ENCODE assay signal across 26 mouse cellular contexts in genomic region chr15:78382115-78382514, GRCm38 (mm10). TPM values are rescaled to one million over a fixed set of nuclear protein-coding genes. Genes with fewer than 3 reads are reported as not detected.
A peak's percentile ranks its signal among the peaks of the same experiment; 100 is the strongest.
DNase-seq lines count a peak whose midpoint lies in the region; ATAC-seq and TF ChIP-seq lines count a peak whose summit lies in the region.
"Had no signal": no experiment of that assay in that cellular context is flagged by ENCODE, and none has a peak within 500 bp of the region (broad histone marks: within the 10 kb centered on the region; RNA-seq: fewer than 3 reads in every experiment).

No protein-coding gene starts in this region.

- H3K4me3 ChIP-seq in kidney, embryonic 14.5 days (ENCODE audit: low read length), result no peak overlapping the region
- H3K4me3 ChIP-seq in layer of hippocampus, adult 2 months, result no peak overlapping the region
- no peak overlapping the region for H3K4me3 ChIP-seq in hindbrain, postnatal 0 days (ENCODE audit: low read length)
- H3K4me3 ChIP-seq: embryonic facial prominence, embryonic 13.5 days; heart, embryonic 12.5 days; hindbrain, embryonic 10.5 days had no signal

- no peaks in the 10 kb centered on the region for H3K36me3 ChIP-seq in kidney, embryonic 14.5 days (ENCODE audit: control insufficient read depth, insufficient read depth, low read length)
- H3K36me3 ChIP-seq in hindbrain, postnatal 0 days (ENCODE audit: insufficient read depth, low read length), result no peaks in the 10 kb centered on the region
- H3K36me3 ChIP-seq: embryonic facial prominence, embryonic 13.5 days; heart, embryonic 12.5 days; hindbrain, embryonic 10.5 days had no signal

- TF ChIP-seq CTCF in layer of hippocampus, adult 2 months (conservative IDR thresholded peaks at IDR 0.05), result no peak
- TF ChIP-seq CTCF in Patski (IDR thresholded peaks at IDR 0.05), result no peak
- TF ChIP-seq CTCF in hindbrain, postnatal 0 days (IDR thresholded peaks at IDR 0.05; ENCODE audit: low read depth), result no peak

- in situ Hi-C loops in Patski (cut with MboI; ENCODE audit: low pct_unique_long_range_greater_than_20kb), result no loop called here

- no peaks in the 10 kb centered on the region for H3K27me3 ChIP-seq in kidney, embryonic 14.5 days (ENCODE audit: control insufficient read depth, insufficient read depth, low read length)
- no peaks in the 10 kb centered on the region for H3K27me3 ChIP-seq in Patski
- H3K27me3 ChIP-seq in hindbrain, postnatal 0 days (ENCODE audit: insufficient read depth, low read length), result no peaks in the 10 kb centered on the region
- H3K27me3 ChIP-seq: embryonic facial prominence, embryonic 13.5 days had no signal

- CTCF ChIA-PET in Patski (lab: Charles Lee), result no interaction called here

- H3K9me3 ChIP-seq in kidney, embryonic 14.5 days (ENCODE audit: control insufficient read depth, low read length), result no peaks in the 10 kb centered on the region
- H3K9me3 ChIP-seq in hindbrain, postnatal 0 days (ENCODE audit: low read length), result no peaks in the 10 kb centered on the region
- H3K9me3 ChIP-seq: embryonic facial prominence, embryonic 13.5 days had no signal

- H3K27ac ChIP-seq in kidney, embryonic 14.5 days (ENCODE audit: low read depth, low read length), result no peak overlapping the region
- H3K27ac ChIP-seq in layer of hippocampus, adult 2 months, result peak overlapping the region; percentile 55
- H3K27ac ChIP-seq in hindbrain, postnatal 0 days, result no peak overlapping the region
- H3K27ac ChIP-seq: embryonic facial prominence, embryonic 13.5 days; hindbrain, embryonic 10.5 days; hindbrain, embryonic 14.5 days had no signal

- no peak for ATAC-seq in kidney, embryonic 14.5 days (ENCODE audit: low FRiP score, low TSS enrichment)
- ATAC-seq in Patski, result peak; percentile 33
- ATAC-seq in hindbrain, postnatal 0 days, result no peak
- ATAC-seq: forebrain, embryonic 14.5 days had no signal

- H3K9ac ChIP-seq in kidney, embryonic 14.5 days (ENCODE audit: low read depth, low read length), result no peak overlapping the region
- no peak overlapping the region for H3K9ac ChIP-seq in hindbrain, postnatal 0 days (replicated peaks; ENCODE audit: low read length)
- H3K9ac ChIP-seq: embryonic facial prominence, embryonic 13.5 days; heart, embryonic 12.5 days; hindbrain, embryonic 14.5 days had no signal

- no peak overlapping the region for H3K4me2 ChIP-seq in kidney, embryonic 14.5 days (replicated peaks; ENCODE audit: low read depth, low read length)
- no peak overlapping the region for H3K4me2 ChIP-seq in hindbrain, postnatal 0 days (ENCODE audit: low read depth, low read length)
- H3K4me2 ChIP-seq: embryonic facial prominence, embryonic 13.5 days; heart, embryonic 12.5 days; hindbrain, embryonic 14.5 days had no signal

- DNase-seq in kidney, adult 18-20 months, result peak; percentile 14
- DNase-seq in layer of hippocampus, adult 2 months (ENCODE audit: low spot score in 2 of 2), result no peak
- DNase-seq in layer of hippocampus, adult 18-20 months (ENCODE audit: low spot score in 2 of 2), result no peak
- peak; percentile 90 for DNase-seq in Patski (ENCODE audit: low read depth, low spot score)
- peak; percentile 72 for DNase-seq in retina, postnatal 1 day
- no peak for DNase-seq in hindbrain, postnatal 0 days (ENCODE audit: low spot score)
- DNase-seq in heart, adult 8-10 months (ENCODE audit: low spot score), result no peak
- DNase-seq: adrenal gland, postnatal 10 days; cerebellum, adult 11 months; cerebellum, adult 9-10 months; cerebellum, postnatal 25 days; gastrocnemius, postnatal 10 days; heart, adult 18-20 months had no signal

- WGBS in kidney, embryonic 14.5 days, result 88% methylated on average over 4 of the region's 4 CpGs
- 83% methylated on average over 4 of the region's 4 CpGs for WGBS in hindbrain, postnatal 0 days

- POLR2A ChIA-PET in Patski (lab: Charles Lee), result no interaction called here

- H3K4me1 ChIP-seq in kidney, embryonic 14.5 days (ENCODE audit: control insufficient read depth, insufficient read depth, low read length), result no peaks in the 10 kb centered on the region
- H3K4me1 ChIP-seq in hindbrain, postnatal 0 days (ENCODE audit: insufficient read depth, low read length), result 0 out of 2 replicates have a peak, but pooled peaks cover 4% of the 10 kb centered on the region
- H3K4me1 ChIP-seq: embryonic facial prominence, embryonic 13.5 days; heart, embryonic 12.5 days had no signal

RNA-seq across cellular contexts. Expression of gene Tex33, which starts 13.6 kb away (rescaled TPM):
- not detected in 2 replicates for polyA plus RNA-seq in kidney, embryonic 14.5 days (2014; fragmentation: Nextera tagmentation; extraction: Ambion mirVana)
- total RNA-seq in layer of hippocampus, adult 2 months (2021), result not detected
- not detected for total RNA-seq in layer of hippocampus, adult 18-20 months (2021)
- polyA plus RNA-seq in Patski (2021), result not detected
- total RNA-seq in hindbrain, postnatal 0 days (2014; rRNA removed), result not detected in 2 replicates
- polyA plus RNA-seq in hindbrain, postnatal 0 days (2015; fragmentation: Nextera tagmentation; extraction: Ambion mirVana), result not detected in 2 replicates
- not detected for total RNA-seq in heart, adult 8-10 months (2022)
- total RNA-seq: adrenal gland, postnatal 10 days; adrenal gland, postnatal 4 days; CH12.LX; gastrocnemius, postnatal 10 days; gastrocnemius, postnatal 4 days; heart, adult 18-20 months; heart, postnatal 25 days had no signal
- polyA plus RNA-seq: brain, embryonic 14.5 days; cortical plate, adult 2 months; embryonic facial prominence, embryonic 13.5 days; forebrain, embryonic 14.5 days; heart, embryonic 12.5 days; heart, embryonic 16.5 days; hindbrain, embryonic 10.5 days; hindbrain, embryonic 14.5 days had no signal

RNA-seq across cellular contexts. Expression of gene Tst, which starts 23.6 kb away (rescaled TPM):
- 32.4 and 32.8 TPM in 2 replicates for polyA plus RNA-seq in kidney, embryonic 14.5 days (2014; fragmentation: Nextera tagmentation; extraction: Ambion mirVana)
- total RNA-seq in layer of hippocampus, adult 2 months (2021), result 10 to 100 TPM; 35.6 to 40.3 TPM
- total RNA-seq in layer of hippocampus, adult 18-20 months (2021), result 10 to 100 TPM; 33.3 to 37.1 TPM
- polyA plus RNA-seq in Patski (2021), result 23.8 TPM
- 75.1 and 79.9 TPM in 2 replicates for total RNA-seq in hindbrain, postnatal 0 days (2014; rRNA removed)
- polyA plus RNA-seq in hindbrain, postnatal 0 days (2015; fragmentation: Nextera tagmentation; extraction: Ambion mirVana), result 64.4 and 67.0 TPM in 2 replicates
- 10 to 100 TPM; 20.3 to 25.0 (median 21.6) TPM for total RNA-seq in heart, adult 8-10 months (2022)

RNA-seq across cellular contexts. Expression of gene Mpst, which starts 24.1 kb away (rescaled TPM):
- polyA plus RNA-seq in kidney, embryonic 14.5 days (2014; fragmentation: Nextera tagmentation; extraction: Ambion mirVana), result 4.3 and 5.3 TPM in 2 replicates
- total RNA-seq in layer of hippocampus, adult 2 months (2021), result 10 to 100 TPM; 29.5 to 31.8 TPM
- 10 to 100 TPM; 28.6 to 30.7 TPM for total RNA-seq in layer of hippocampus, adult 18-20 months (2021)
- 61.9 TPM for polyA plus RNA-seq in Patski (2021)
- total RNA-seq in hindbrain, postnatal 0 days (2014; rRNA removed), result 95.4 and 114 TPM in 2 replicates
- polyA plus RNA-seq in hindbrain, postnatal 0 days (2015; fragmentation: Nextera tagmentation; extraction: Ambion mirVana), result 3.7 and 5.3 TPM in 2 replicates
- 10 to 100 TPM; 42.1 to 52.4 (median 44.2) TPM for total RNA-seq in heart, adult 8-10 months (2022)

RNA-seq across cellular contexts. Expression of gene Kctd17, which starts 46.2 kb away (rescaled TPM):
- 36.3 and 48.8 TPM in 2 replicates for polyA plus RNA-seq in kidney, embryonic 14.5 days (2014; fragmentation: Nextera tagmentation; extraction: Ambion mirVana)
- 100 to 1,000 TPM; 263 to 271 TPM for total RNA-seq in layer of hippocampus, adult 2 months (2021)
- total RNA-seq in layer of hippocampus, adult 18-20 months (2021), result 100 to 1,000 TPM; 244 to 255 TPM
- 157 TPM for polyA plus RNA-seq in Patski (2021)
- total RNA-seq in hindbrain, postnatal 0 days (2014; rRNA removed), result 144 and 155 TPM in 2 replicates
- polyA plus RNA-seq in hindbrain, postnatal 0 days (2015; fragmentation: Nextera tagmentation; extraction: Ambion mirVana), result 144 and 161 TPM in 2 replicates
- total RNA-seq in heart, adult 8-10 months (2022), result 10 to 100 TPM; 17.9 to 26.9 (median 20.2) TPM
- total RNA-seq: CH12.LX had no signal

RNA-seq across cellular contexts. Expression of gene Csf2rb, which starts 56.6 kb away (rescaled TPM):
- 0.41 and 0.89 TPM in 2 replicates for polyA plus RNA-seq in kidney, embryonic 14.5 days (2014; fragmentation: Nextera tagmentation; extraction: Ambion mirVana)
- 1 to 10 TPM; 1.3 to 1.7 TPM for total RNA-seq in layer of hippocampus, adult 2 months (2021)
- total RNA-seq in layer of hippocampus, adult 18-20 months (2021), result under 1 TPM; 0.84 to 0.97 TPM
- polyA plus RNA-seq in Patski (2021), result 0.36 TPM
- 1.3 and 1.8 TPM in 2 replicates for total RNA-seq in hindbrain, postnatal 0 days (2014; rRNA removed)
- polyA plus RNA-seq in hindbrain, postnatal 0 days (2015; fragmentation: Nextera tagmentation; extraction: Ambion mirVana), result 0.75 and 0.87 TPM in 2 replicates
- 1 to 10 TPM; 1.2 to 5.3 (median 1.3) TPM for total RNA-seq in heart, adult 8-10 months (2022)

Comparison
In these comparisons a context has a peak if more than half of its experiments do, and no peak if none do; other contexts are left out.
1. DNase-seq: peak in kidney, adult 18-20 months (single experiment), Patski (single experiment) and retina, postnatal 1 day (single experiment); none in layer of hippocampus, adult 2 months (0 of 2), layer of hippocampus, adult 18-20 months (0 of 2), hindbrain, postnatal 0 days (single experiment) and heart, adult 8-10 months (single experiment).